Mouse (Mus musculus): ENCODE results near the gene Ampd1. TPM values are rescaled to one million over a fixed set of nuclear protein-coding genes. Genes with fewer than 3 reads are reported as not detected.

Gene Ampd1
- not detected for total RNA-seq (2021)

GRCm38 (mm10) chr3:103073771-103074170 lies at the start of gene Ampd1:
Ampd1 (plus strand) TSS chr3:103074014.
- intact Hi-C loops (cut with DNase I), result no loop called here
- no peak for DNase-seq

GRCm38 (mm10) chr3:103026174-103026573 lies 47.6 kb upstream of the Ampd1 start:
- no peak for DNase-seq
- intact Hi-C loops (cut with DNase I), result no loop called here

GRCm38 (mm10) chr3:103040285-103040684 lies 33.5 kb upstream of the Ampd1 start:
- intact Hi-C loops (cut with DNase I), result no loop called here
- no peak for DNase-seq

GRCm38 (mm10) chr3:103040861-103041379 lies 32.9 kb upstream of the Ampd1 start:
- no peak for DNase-seq
- intact Hi-C loops (cut with DNase I), result no loop called here

- no peak for DNase-seq
- intact Hi-C loops (cut with DNase I), result loop anchor here (5.0 to 10.0 kb wide), 2 partner anchors 116 to 279 kb away; partner anchors contain the start of gene Bcas2
These were observed 17.7 kb upstream of the Ampd1 start for GRCm38 (mm10) chr3:103056016-103056595.

- intact Hi-C loops (cut with DNase I), result loop anchor here (5.0 to 10.0 kb wide), 2 partner anchors 115 to 277 kb away; partner anchors contain the start of gene Bcas2
- DNase-seq, result no peak
These were observed 16.1 kb upstream of the Ampd1 start for GRCm38 (mm10) chr3:103057752-103058151.

GRCm38 (mm10) chr3:103058207-103059157 lies 15.3 kb upstream of the Ampd1 start, which contains the start of gene Nras:
Nras (plus strand) TSS chr3:103058285.
- intact Hi-C loops (cut with DNase I), result loop anchor here (5.0 to 10.0 kb wide), 2 partner anchors 114 to 276 kb away; partner anchors contain the start of gene Bcas2
- peak; percentile 97 for DNase-seq

GRCm38 (mm10) chr3:103066927-103067326 lies 6.9 kb upstream of the Ampd1 start:
- DNase-seq, result no peak
- intact Hi-C loops (cut with DNase I), result no loop called here

GRCm38 (mm10) chr3:103068971-103069370 lies 4.8 kb upstream of the Ampd1 start:
- DNase-seq, result no peak
- intact Hi-C loops (cut with DNase I), result no loop called here

GRCm38 (mm10) chr3:103075871-103076270 lies 2.1 kb downstream of the Ampd1 start:
- intact Hi-C loops (cut with DNase I), result no loop called here

GRCm38 (mm10) chr3:103076476-103076875 lies 2.7 kb downstream of the Ampd1 start:
- intact Hi-C loops (cut with DNase I), result no loop called here
- DNase-seq, result no peak

More at GRCm38 (mm10) chr3:103075871-103076270, 2.1 kb downstream of the Ampd1 start:
- DNase-seq, result no peak

- no peak for DNase-seq
- intact Hi-C loops (cut with DNase I), result no loop called here
These were observed 5.5 kb downstream of the Ampd1 start for GRCm38 (mm10) chr3:103079301-103079700.

- intact Hi-C loops (cut with DNase I), result no loop called here
These were observed 7.2 kb downstream of the Ampd1 start for GRCm38 (mm10) chr3:103081051-103081450.

GRCm38 (mm10) chr3:103081861-103082453 lies 8.1 kb downstream of the Ampd1 start:
- intact Hi-C loops (cut with DNase I), result no loop called here
- no peak for DNase-seq

More at GRCm38 (mm10) chr3:103081051-103081450, 7.2 kb downstream of the Ampd1 start:
- no peak for DNase-seq

- intact Hi-C loops (cut with DNase I), result no loop called here
- no peak for DNase-seq
These were observed 8.9 kb downstream of the Ampd1 start for GRCm38 (mm10) chr3:103082761-103083160.

GRCm38 (mm10) chr3:103085986-103086385 lies 12.2 kb downstream of the Ampd1 start:
- intact Hi-C loops (cut with DNase I), result no loop called here
- DNase-seq, result no peak

- no peak for DNase-seq
- intact Hi-C loops (cut with DNase I), result no loop called here
These were observed 17.9 kb downstream of the Ampd1 start for GRCm38 (mm10) chr3:103091753-103092152.

GRCm38 (mm10) chr3:103098662-103099061 lies 24.8 kb downstream of the Ampd1 start:
- no peak for DNase-seq
- intact Hi-C loops (cut with DNase I), result no loop called here

GRCm38 (mm10) chr3:103099667-103100066 lies 25.9 kb downstream of the Ampd1 start:
- intact Hi-C loops (cut with DNase I), result no loop called here
- DNase-seq, result no peak

GRCm38 (mm10) chr3:103100735-103101134 lies 26.9 kb downstream of the Ampd1 start:
- no peak for DNase-seq

GRCm38 (mm10) chr3:103101194-103101593 lies 27.4 kb downstream of the Ampd1 start:
- intact Hi-C loops (cut with DNase I), result no loop called here

More at GRCm38 (mm10) chr3:103100735-103101134, 26.9 kb downstream of the Ampd1 start:
- intact Hi-C loops (cut with DNase I), result no loop called here

More at GRCm38 (mm10) chr3:103101194-103101593, 27.4 kb downstream of the Ampd1 start:
- DNase-seq, result no peak
